Mouse (Mus musculus): ENCODE results near the gene Fa2h. TPM values are rescaled to one million over a fixed set of nuclear protein-coding genes. Genes with fewer than 3 reads are reported as not detected.

Fa2h gene
- total RNA-seq, 1 experiment: not detected

DNA sequence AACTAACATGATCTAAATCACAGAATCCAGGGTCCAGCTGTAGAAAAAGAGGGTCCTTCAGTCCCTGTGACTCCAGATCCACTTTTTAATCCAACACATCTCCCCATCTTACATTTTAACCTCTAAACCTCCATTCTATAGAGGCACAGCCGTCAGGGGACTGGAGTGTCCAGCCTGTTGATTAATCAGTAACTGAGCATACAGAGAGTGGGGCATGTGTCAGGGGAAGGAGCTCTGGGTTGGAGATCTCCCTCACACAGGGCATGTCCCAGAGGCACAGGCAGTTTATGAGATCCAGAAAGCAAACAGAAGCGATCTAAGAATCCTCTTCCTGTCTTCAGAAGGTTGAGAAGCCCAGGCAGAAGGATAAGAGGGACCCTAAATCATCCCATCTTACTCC is 9.0 kb downstream of the Fa2h start:
- in situ Hi-C loops (cut with MboI; ENCODE audit: low sequenced_read_pairs in 2 of 2, unreplicated experiment in 2 of 2): no loop called here
- Histone ChIP-seq H3K36me3 (ENCODE audit: control insufficient read depth, insufficient read depth, low read length, poor library complexity, severe bottlenecking) (no peaks in the 10 kb centered on the region), H3K9me3 (ENCODE audit: control insufficient read depth, insufficient read depth, low read depth, low read length) (no peaks in the 10 kb centered on the region), H3K27ac (ENCODE audit: insufficient read depth, low read depth, low read length, poor library complexity, severe bottlenecking) (no peak overlapping the region), H3K4me1 (ENCODE audit: control insufficient read depth in 2 of 2, insufficient read depth in 2 of 2, low read length in 2 of 2, poor library complexity in 1 of 2) (no peaks in the 10 kb centered on the region), H3K4me3 (ENCODE audit: insufficient read depth in 1 of 2, low read depth in 1 of 2, low read length in 2 of 2, poor library complexity in 1 of 2, severe bottlenecking in 1 of 2) (no peak overlapping the region), H3K9ac (ENCODE audit: insufficient read depth, low read depth, low read length, poor library complexity, severe bottlenecking) (no peak overlapping the region)
- TF ChIP-seq CHD2 (IDR thresholded peaks at IDR 0.05; ENCODE audit: low read depth, low read length) (no peak), ZC3H11A (IDR thresholded peaks at IDR 0.05; ENCODE audit: borderline replicate concordance, low read depth, low read length) (no peak), MAFK (IDR thresholded peaks at IDR 0.05; ENCODE audit: insufficient read depth, low read depth, low read length) (no peak), HCFC1 (IDR thresholded peaks at IDR 0.05; ENCODE audit: borderline replicate concordance, insufficient read depth, low read length) (no peak), ZNF384 (IDR thresholded peaks at IDR 0.05; ENCODE audit: low read depth, low read length) (no peak)
- no peak for DNase-seq (ENCODE audit: low read depth, low spot score)

DNA sequence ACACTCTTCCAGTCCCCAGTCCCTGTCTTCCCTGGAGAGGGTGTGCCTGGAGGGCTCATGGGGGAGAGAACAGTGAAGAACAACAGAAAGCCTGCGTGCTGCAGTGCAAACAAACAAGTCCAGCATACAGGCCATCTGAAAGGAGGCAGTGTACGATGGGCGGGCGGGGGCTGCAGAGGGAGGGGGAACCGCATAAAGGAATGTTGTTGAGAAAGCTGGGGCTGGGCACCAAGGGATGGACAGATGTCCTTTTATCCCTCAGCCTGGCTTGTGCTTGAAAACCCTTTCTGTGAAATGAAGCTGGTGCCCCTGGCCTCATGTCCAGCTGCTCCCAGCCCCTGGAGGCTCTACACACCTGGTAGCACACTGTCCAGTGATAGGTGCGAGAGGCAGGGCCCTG is 18.4 kb downstream of the Fa2h start:
- Histone ChIP-seq H3K9me3 (ENCODE audit: control insufficient read depth, insufficient read depth, low read depth, low read length) (no peaks in the 10 kb centered on the region), H3K4me3 (ENCODE audit: insufficient read depth in 1 of 2, low read depth in 1 of 2, low read length in 2 of 2, poor library complexity in 1 of 2, severe bottlenecking in 1 of 2) (no peak overlapping the region), H3K27ac (ENCODE audit: insufficient read depth, low read depth, low read length, poor library complexity, severe bottlenecking) (no peak overlapping the region), H3K9ac (ENCODE audit: insufficient read depth, low read depth, low read length, poor library complexity, severe bottlenecking) (no peak overlapping the region), H3K36me3 (ENCODE audit: control insufficient read depth, insufficient read depth, low read length, poor library complexity, severe bottlenecking) (no peaks in the 10 kb centered on the region), H3K4me1 (ENCODE audit: control insufficient read depth in 2 of 2, insufficient read depth in 2 of 2, low read length in 2 of 2, poor library complexity in 1 of 2) (no peaks in the 10 kb centered on the region)
- no peak for DNase-seq (ENCODE audit: low read depth, low spot score)
- in situ Hi-C loops (cut with MboI; ENCODE audit: low sequenced_read_pairs in 2 of 2, unreplicated experiment in 2 of 2): no loop called here
- no peak for TF ChIP-seq MAFK (IDR thresholded peaks at IDR 0.05; ENCODE audit: insufficient read depth, low read depth, low read length)

DNA sequence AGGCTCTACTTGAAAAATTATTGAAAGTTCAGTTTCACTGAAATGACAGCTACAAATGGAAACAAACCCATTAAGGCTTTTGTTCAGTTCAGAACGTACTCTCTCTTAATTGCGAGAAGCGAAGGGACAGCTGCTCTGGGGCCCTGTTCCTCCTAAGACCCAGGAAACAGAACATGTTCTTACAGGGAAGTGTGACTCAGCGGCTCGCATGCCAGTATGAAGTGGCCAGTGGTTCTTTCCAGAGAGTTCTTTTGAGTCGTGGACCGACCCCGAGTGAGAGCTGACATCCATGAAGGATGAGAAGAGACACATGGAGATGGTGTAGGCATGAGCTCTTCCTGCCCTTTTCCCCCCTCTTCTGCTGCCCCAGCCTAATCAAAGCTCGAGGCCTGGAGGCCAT is 23.9 kb downstream of the Fa2h start:
- no peak for DNase-seq (ENCODE audit: low read depth, low spot score)
- no peak overlapping the region for H3K27ac ChIP-seq (ENCODE audit: insufficient read depth, low read depth, low read length, poor library complexity, severe bottlenecking)
- no peaks in the 10 kb centered on the region for H3K36me3 ChIP-seq (ENCODE audit: control insufficient read depth, insufficient read depth, low read length, poor library complexity, severe bottlenecking)
- no peak overlapping the region for H3K9ac ChIP-seq (ENCODE audit: insufficient read depth, low read depth, low read length, poor library complexity, severe bottlenecking)
- no peak overlapping the region for H3K4me3 ChIP-seq (ENCODE audit: insufficient read depth in 1 of 2, low read depth in 1 of 2, low read length in 2 of 2, poor library complexity in 1 of 2, severe bottlenecking in 1 of 2)
- TF ChIP-seq MAFK (IDR thresholded peaks at IDR 0.05; ENCODE audit: insufficient read depth, low read depth, low read length): no peak
- TF ChIP-seq HCFC1 (IDR thresholded peaks at IDR 0.05; ENCODE audit: borderline replicate concordance, insufficient read depth, low read length): no peak
- TF ChIP-seq CHD2 (IDR thresholded peaks at IDR 0.05; ENCODE audit: low read depth, low read length): no peak
- no peak for TF ChIP-seq ZNF384 (IDR thresholded peaks at IDR 0.05; ENCODE audit: low read depth, low read length)
- no peak for TF ChIP-seq ZC3H11A (IDR thresholded peaks at IDR 0.05; ENCODE audit: borderline replicate concordance, low read depth, low read length)
- H3K4me1 ChIP-seq (ENCODE audit: control insufficient read depth in 2 of 2, insufficient read depth in 2 of 2, low read length in 2 of 2, poor library complexity in 1 of 2): 0 out of 4 replicates have a peak, but pooled peaks cover 0 to 2% of the 10 kb centered on the region in 2 experiments
- in situ Hi-C loops (cut with MboI; ENCODE audit: low sequenced_read_pairs in 2 of 2, unreplicated experiment in 2 of 2): no loop called here
- H3K9me3 ChIP-seq (ENCODE audit: control insufficient read depth, insufficient read depth, low read depth, low read length): no peaks in the 10 kb centered on the region; the same call in 1 of the 2 replicates

DNA sequence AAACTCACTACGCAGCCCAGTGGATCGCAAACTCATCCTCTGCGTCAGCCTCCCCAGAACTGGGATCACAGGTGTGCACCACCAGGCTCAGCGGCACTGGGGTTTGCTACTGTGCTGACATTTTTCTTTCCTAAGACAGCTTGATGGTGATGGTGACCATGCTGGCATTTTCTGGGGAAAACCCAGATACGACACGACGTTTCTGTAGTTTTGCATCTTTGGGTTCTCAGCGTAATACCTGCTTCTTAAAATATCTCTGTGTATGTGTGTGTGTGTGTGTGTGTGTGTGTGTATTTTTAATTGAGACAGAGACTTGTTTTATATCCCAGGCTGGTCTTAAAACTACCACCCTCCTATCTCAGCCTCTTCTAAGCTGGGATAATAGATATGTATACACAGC is 26.3 kb downstream of the Fa2h start:
- Histone ChIP-seq H3K27ac (ENCODE audit: insufficient read depth, low read depth, low read length, poor library complexity, severe bottlenecking) (no peak overlapping the region), H3K9ac (ENCODE audit: insufficient read depth, low read depth, low read length, poor library complexity, severe bottlenecking) (0 out of 2 replicates have a peak overlapping the region, but pooled peaks have one; percentile 12), H3K36me3 (ENCODE audit: control insufficient read depth, insufficient read depth, low read length, poor library complexity, severe bottlenecking) (no peaks in the 10 kb centered on the region), H3K4me3 (ENCODE audit: insufficient read depth in 1 of 2, low read depth in 1 of 2, low read length in 2 of 2, poor library complexity in 1 of 2, severe bottlenecking in 1 of 2) (0 out of 4 replicates have a peak overlapping the region, but pooled peaks of 1 of the 2 experiments have one; percentile 39), H3K4me1 (ENCODE audit: control insufficient read depth in 2 of 2, insufficient read depth in 2 of 2, low read length in 2 of 2, poor library complexity in 1 of 2) (0 out of 4 replicates have a peak, but pooled peaks cover 0 to 2% of the 10 kb centered on the region in 2 experiments), H3K9me3 (ENCODE audit: control insufficient read depth, insufficient read depth, low read depth, low read length) (no peaks in the 10 kb centered on the region; the same call in 1 of the 2 replicates)
- in situ Hi-C loops (cut with MboI; ENCODE audit: low sequenced_read_pairs in 2 of 2, unreplicated experiment in 2 of 2): no loop called here
- TF ChIP-seq HCFC1 (IDR thresholded peaks at IDR 0.05; ENCODE audit: borderline replicate concordance, insufficient read depth, low read length) (no peak), ZC3H11A (IDR thresholded peaks at IDR 0.05; ENCODE audit: borderline replicate concordance, low read depth, low read length) (no peak), ZNF384 (IDR thresholded peaks at IDR 0.05; ENCODE audit: low read depth, low read length) (no peak), MAFK (IDR thresholded peaks at IDR 0.05; ENCODE audit: insufficient read depth, low read depth, low read length) (no peak), CHD2 (IDR thresholded peaks at IDR 0.05; ENCODE audit: low read depth, low read length) (no peak)
- no peak for DNase-seq (ENCODE audit: low read depth, low spot score)

Data from ES-E14 (cell line).